27 mouse cellular contexts compared by ENCODE assay signal in genomic region chr1:96883788-96884187, GRCm38 (mm10). TPM values are rescaled to one million over a fixed set of nuclear protein-coding genes. Genes with fewer than 3 reads are reported as not detected.
A peak's percentile ranks its signal among the peaks of the same experiment; 100 is the strongest.
DNase-seq lines count a peak whose midpoint lies in the region; ATAC-seq and TF ChIP-seq lines count a peak whose summit lies in the region.
"Had no signal": no experiment of that assay in that cellular context is flagged by ENCODE, and none has a peak within 500 bp of the region (broad histone marks: within the 10 kb centered on the region; RNA-seq: fewer than 3 reads in every experiment).

No protein-coding gene starts in this region.

- intact Hi-C loops in heart, adult 2 months (cut with DNase I): no loop called here
- intact Hi-C loops in heart, postnatal 14 days (cut with DNase I): no loop called here

- DNase-seq in liver: peak; percentile 22
- no peak for DNase-seq in liver, embryonic 11.5 days (ENCODE audit: low spot score)
- DNase-seq in urinary bladder, postnatal 14 days (ENCODE audit: low spot score): peak; percentile 31
- DNase-seq in urinary bladder, adult 18-20 months (ENCODE audit: low spot score in 2 of 2): no peak
- DNase-seq in heart, adult 2 months: no peak
- DNase-seq in heart, postnatal 14 days: no peak
- DNase-seq: adrenal gland, postnatal 14 days; B cell, adult 2 months; cerebellum, adult 11-12 months; cerebellum, adult 9-10 months; cerebellum, postnatal 25 days; gastrocnemius, postnatal 10 days; heart, adult 18-20 months had no signal

- no peaks in the 10 kb centered on the region for H3K27me3 ChIP-seq in liver, embryonic 11.5 days (replicated peaks; ENCODE audit: control insufficient read depth, insufficient read depth, low read length)
- no peaks in the 10 kb centered on the region for H3K27me3 ChIP-seq in heart, adult 2 months (ENCODE audit: control insufficient read depth, insufficient read depth, low read length)
- H3K27me3 ChIP-seq: embryonic facial prominence, embryonic 12.5 days; forebrain, embryonic 15.5 days; heart, embryonic 15.5 days; Patski had no signal

- no peaks in the 10 kb centered on the region for H3K4me1 ChIP-seq in liver, embryonic 11.5 days (replicated peaks; ENCODE audit: control insufficient read depth, insufficient read depth, low read length)
- no peaks in the 10 kb centered on the region for H3K4me1 ChIP-seq in heart, adult 2 months (ENCODE audit: control insufficient read depth, insufficient read depth, low read length)
- H3K4me1 ChIP-seq: embryonic facial prominence, embryonic 12.5 days; forebrain, embryonic 15.5 days; heart, embryonic 15.5 days; hindbrain, embryonic 10.5 days had no signal

- TF ChIP-seq EP300 in heart, adult 2 months (IDR thresholded peaks at IDR 0.05; ENCODE audit: insufficient read depth, low read depth, low read length): no peak

- ATAC-seq in liver, embryonic 11.5 days (replicated peaks; ENCODE audit: low FRiP score): no peak
- ATAC-seq in megakaryocyte, adult 5-6 weeks (ENCODE audit: poor library complexity, severe bottlenecking): peak; percentile 33; the same call in 1 of the 2 replicates
- ATAC-seq: activated CD4-positive, CD25-positive, alpha-beta regulatory T cell, adult 4 months; CD4-positive, CD25-positive, alpha-beta regulatory T cell, adult 4 months; forebrain, embryonic 15.5 days; Patski had no signal

- no peaks in the 10 kb centered on the region for H3K79me2 ChIP-seq in heart, adult 2 months (replicated peaks; ENCODE audit: control insufficient read depth, insufficient read depth, low read length)

- no peaks in the 10 kb centered on the region for H3K36me3 ChIP-seq in liver, embryonic 11.5 days (ENCODE audit: control insufficient read depth, insufficient read depth, low read length)
- no peaks in the 10 kb centered on the region for H3K36me3 ChIP-seq in heart, adult 2 months (ENCODE audit: control insufficient read depth, insufficient read depth, low read length)
- H3K36me3 ChIP-seq: embryonic facial prominence, embryonic 12.5 days; forebrain, embryonic 15.5 days; G1E; heart, embryonic 15.5 days; hindbrain, embryonic 10.5 days had no signal

- no peaks in the 10 kb centered on the region for H3K9me3 ChIP-seq in liver, embryonic 11.5 days (ENCODE audit: control insufficient read depth, low read length)
- H3K9me3 ChIP-seq: embryonic facial prominence, embryonic 12.5 days; forebrain, embryonic 15.5 days; heart, embryonic 15.5 days; hindbrain, embryonic 10.5 days had no signal

- no peak for TF ChIP-seq CTCF in heart, adult 2 months (IDR thresholded peaks at IDR 0.05)

- no peak overlapping the region for H3K9ac ChIP-seq in liver, embryonic 11.5 days (ENCODE audit: low read depth, low read length)
- H3K9ac ChIP-seq in heart, adult 2 months (ENCODE audit: low read depth, low read length): no peak overlapping the region
- H3K9ac ChIP-seq: embryonic facial prominence, embryonic 12.5 days; forebrain, embryonic 15.5 days; heart, embryonic 15.5 days; hindbrain, embryonic 14.5 days had no signal

- H3K4me3 ChIP-seq in liver, embryonic 11.5 days (ENCODE audit: low read depth, low read length): no peak overlapping the region
- no peak overlapping the region for H3K4me3 ChIP-seq in heart, adult 2 months
- H3K4me3 ChIP-seq: embryonic facial prominence, embryonic 12.5 days; forebrain, embryonic 15.5 days; heart, embryonic 15.5 days; hindbrain, embryonic 10.5 days had no signal

- H3K27ac ChIP-seq in liver, embryonic 11.5 days (ENCODE audit: low read depth, low read length): no peak overlapping the region
- H3K27ac ChIP-seq in heart, adult 2 months: no peak overlapping the region
- H3K27ac ChIP-seq: embryonic facial prominence, embryonic 12.5 days; forebrain, embryonic 15.5 days; heart, embryonic 15.5 days; hindbrain, embryonic 10.5 days; hindbrain, embryonic 14.5 days had no signal

- no peak for TF ChIP-seq POLR2A in heart, adult 2 months (IDR thresholded peaks at IDR 0.05; ENCODE audit: insufficient read depth, low read depth, low read length)

- no peak overlapping the region for H3K4me2 ChIP-seq in liver, embryonic 11.5 days
- H3K4me2 ChIP-seq: embryonic facial prominence, embryonic 12.5 days; forebrain, embryonic 15.5 days; heart, embryonic 11.5 days; heart, embryonic 15.5 days; hindbrain, embryonic 14.5 days had no signal

RNA-seq across cellular contexts. Expression of gene Slco4c1, which starts 11.8 kb away (rescaled TPM):
- 0.09 and 0.27 TPM in 2 replicates for polyA plus RNA-seq in liver, embryonic 11.5 days (2014; fragmentation: Nextera tagmentation; extraction: Ambion mirVana)
- total RNA-seq in megakaryocyte, adult 5-6 weeks (2015): 12.8 and 15.9 TPM in 2 replicates
- 9.1 and 13.3 TPM in 2 replicates for total RNA-seq in megakaryocyte, adult 5-6 weeks (2017)
- total RNA-seq in heart, adult 2 months (2021): not detected
- 0.20 TPM in 1 of 2 replicates, not detected in the other for polyA plus RNA-seq in heart, adult 2 months (2012; rRNA removed)
- under 1 TPM in 1 of 2 experiments, not detected in 1; 0.05 TPM for total RNA-seq in heart, postnatal 14 days (2021)
- total RNA-seq: adrenal gland, adult 18-20 months; adrenal gland, postnatal 14 days; heart, postnatal 25 days had no signal
- polyA plus RNA-seq: activated CD4-positive, CD25-positive, alpha-beta regulatory T cell, adult 4 months; CD4-positive, CD25-positive, alpha-beta regulatory T cell, adult 4 months; forebrain, embryonic 11.5 days; G1E; heart, embryonic 11.5 days; hindbrain, embryonic 10.5 days; Patski had no signal

Comparison
In these comparisons a context has a peak if more than half of its experiments do, and no peak if none do; other contexts are left out.
1. DNase-seq: peak in liver (single experiment) and urinary bladder, postnatal 14 days (single experiment); none in liver, embryonic 11.5 days (single experiment), urinary bladder, adult 18-20 months (0 of 2), heart, adult 2 months (0 of 2) and heart, postnatal 14 days (0 of 2).
2. RNA of gene Slco4c1, which starts 11.8 kb away (total RNA-seq): 9.1 to 15.9 TPM in megakaryocyte, adult 5-6 weeks; 0.05 TPM in heart, postnatal 14 days and not detected in heart, adult 2 months; every median in the first group is over 4 times any median in the second.